Mouse (Mus musculus): Measurements from ENCODE around the gene Ikbke. TPM values are rescaled to one million over a fixed set of nuclear protein-coding genes. Genes with fewer than 3 reads are reported as not detected.

Gene Ikbke
- total and polyA plus RNA-seq, 2 experiments = 15.6 to 20.7 TPM

GRCm38 (mm10) chr1:131224848-131225471 lies 54.4 kb downstream of the Ikbke start:
- H3K36me3 ChIP-seq (ENCODE audit: control insufficient read depth, insufficient read depth, low read length) = no peaks in the 10 kb centered on the region

GRCm38 (mm10) chr1:131223345-131223744 lies 56.1 kb downstream of the Ikbke start:
- no peaks in the 10 kb centered on the region; the same call in 1 of the 2 replicates for H3K4me1 ChIP-seq (ENCODE audit: control insufficient read depth, insufficient read depth, low read length)
- no peak overlapping the region for H3K27ac ChIP-seq (replicated peaks; ENCODE audit: insufficient read depth, low read depth, low read length)
- H3K4me3 ChIP-seq (ENCODE audit: insufficient read depth, low read depth, low read length) = no peak overlapping the region
- H3K79me2 ChIP-seq (ENCODE audit: control insufficient read depth, insufficient read depth, low read length) = peaks cover 22% of the 10 kb centered on the region
- 84% methylated on average over 2 of the region's 2 CpGs for WGBS
- no peaks in the 10 kb centered on the region for H3K27me3 ChIP-seq (ENCODE audit: control insufficient read depth, insufficient read depth, low read length)
- H3K9ac ChIP-seq (ENCODE audit: low read depth, low read length) = no peak overlapping the region
- TF ChIP-seq CTCF (IDR thresholded peaks at IDR 0.05; ENCODE audit: low read depth, low read length) (no peak), POLR2A (IDR thresholded peaks at IDR 0.05; ENCODE audit: extremely low read depth, insufficient read depth, low read length) (no peak)
- no peaks in the 10 kb centered on the region for H3K36me3 ChIP-seq (ENCODE audit: control insufficient read depth, insufficient read depth, low read length)
- DNase-seq (ENCODE audit: extremely low read depth, low read depth, low spot score) = no peak

More at GRCm38 (mm10) chr1:131224848-131225471, 54.4 kb downstream of the Ikbke start:
- Histone ChIP-seq H3K27ac (replicated peaks; ENCODE audit: insufficient read depth, low read depth, low read length) (no peak overlapping the region), H3K9ac (ENCODE audit: low read depth, low read length) (no peak overlapping the region), H3K79me2 (ENCODE audit: control insufficient read depth, insufficient read depth, low read length) (peaks cover 24% of the 10 kb centered on the region), H3K27me3 (ENCODE audit: control insufficient read depth, insufficient read depth, low read length) (no peaks in the 10 kb centered on the region), H3K4me1 (ENCODE audit: control insufficient read depth, insufficient read depth, low read length) (no peaks in the 10 kb centered on the region; the same call in 1 of the 2 replicates), H3K4me3 (ENCODE audit: insufficient read depth, low read depth, low read length) (no peak overlapping the region)
- WGBS = 89% methylated on average over 12 of the region's 12 CpGs
- TF ChIP-seq CTCF (IDR thresholded peaks at IDR 0.05; ENCODE audit: low read depth, low read length) (no peak), POLR2A (IDR thresholded peaks at IDR 0.05; ENCODE audit: extremely low read depth, insufficient read depth, low read length) (no peak)
- DNase-seq (ENCODE audit: extremely low read depth, low read depth, low spot score) = no peak

GRCm38 (mm10) chr1:131221822-131222590 lies 57.4 kb downstream of the Ikbke start:
- no peak for TF ChIP-seq POLR2A (IDR thresholded peaks at IDR 0.05; ENCODE audit: extremely low read depth, insufficient read depth, low read length)
- TF ChIP-seq CTCF (IDR thresholded peaks at IDR 0.05; ENCODE audit: low read depth, low read length) = no peak

DNA sequence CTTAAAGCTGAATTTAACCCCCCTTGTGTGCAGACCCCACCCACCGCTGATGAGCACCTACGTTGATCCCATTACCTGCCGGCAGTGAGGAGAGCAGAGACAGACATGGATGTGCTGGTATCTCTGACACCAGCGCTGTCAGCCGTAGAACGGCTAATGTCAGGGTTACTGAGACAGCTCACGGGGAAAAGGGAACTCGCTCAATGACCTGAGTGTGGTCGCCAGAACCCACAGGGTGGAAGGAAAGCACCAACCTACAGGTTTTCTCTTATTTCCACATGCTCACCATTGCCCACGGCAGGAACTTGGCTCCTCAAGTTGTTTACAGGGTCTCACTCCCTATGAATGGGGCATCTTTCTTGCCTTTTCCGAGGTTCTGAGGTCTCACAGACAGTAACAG lies 60.5 kb downstream of the Ikbke start:
- TF ChIP-seq CTCF (IDR thresholded peaks at IDR 0.05; ENCODE audit: low read depth, low read length) (no peak), POLR2A (IDR thresholded peaks at IDR 0.05; ENCODE audit: extremely low read depth, insufficient read depth, low read length) (no peak)
- H3K36me3 ChIP-seq (ENCODE audit: control insufficient read depth, insufficient read depth, low read length) = no peaks in the 10 kb centered on the region
- no peak overlapping the region for H3K27ac ChIP-seq (replicated peaks; ENCODE audit: insufficient read depth, low read depth, low read length)
- peaks cover 4% of the 10 kb centered on the region; the same call in 1 of the 2 replicates for H3K4me1 ChIP-seq (ENCODE audit: control insufficient read depth, insufficient read depth, low read length)
- H3K9ac ChIP-seq (ENCODE audit: low read depth, low read length) = no peak overlapping the region
- no peak overlapping the region for H3K4me3 ChIP-seq (ENCODE audit: insufficient read depth, low read depth, low read length)
- WGBS = 86% methylated on average over 11 of the region's 11 CpGs
- H3K27me3 ChIP-seq (ENCODE audit: control insufficient read depth, insufficient read depth, low read length) = no peaks in the 10 kb centered on the region
- H3K79me2 ChIP-seq (ENCODE audit: control insufficient read depth, insufficient read depth, low read length) = peaks cover 11% of the 10 kb centered on the region; the same call in 1 of the 2 replicates
- no peak for DNase-seq (ENCODE audit: extremely low read depth, low read depth, low spot score)

More at GRCm38 (mm10) chr1:131221822-131222590, 57.4 kb downstream of the Ikbke start:
- Histone ChIP-seq H3K27ac (replicated peaks; ENCODE audit: insufficient read depth, low read depth, low read length) (no peak overlapping the region), H3K4me3 (ENCODE audit: insufficient read depth, low read depth, low read length) (no peak overlapping the region), H3K36me3 (ENCODE audit: control insufficient read depth, insufficient read depth, low read length) (no peaks in the 10 kb centered on the region), H3K9ac (ENCODE audit: low read depth, low read length) (no peak overlapping the region), H3K4me1 (ENCODE audit: control insufficient read depth, insufficient read depth, low read length) (no peaks in the 10 kb centered on the region), H3K79me2 (ENCODE audit: control insufficient read depth, insufficient read depth, low read length) (peaks cover 16% of the 10 kb centered on the region), H3K27me3 (ENCODE audit: control insufficient read depth, insufficient read depth, low read length) (no peaks in the 10 kb centered on the region)
- 91% methylated on average over 13 of the region's 13 CpGs for WGBS
- no peak for DNase-seq (ENCODE audit: extremely low read depth, low read depth, low spot score)

- Histone ChIP-seq H3K27ac (replicated peaks; ENCODE audit: insufficient read depth, low read depth, low read length) (no peak overlapping the region), H3K79me2 (ENCODE audit: control insufficient read depth, insufficient read depth, low read length) (no peaks in the 10 kb centered on the region), H3K4me3 (ENCODE audit: insufficient read depth, low read depth, low read length) (no peak overlapping the region), H3K27me3 (ENCODE audit: control insufficient read depth, insufficient read depth, low read length) (no peaks in the 10 kb centered on the region), H3K4me1 (ENCODE audit: control insufficient read depth, insufficient read depth, low read length) (peaks cover 4% of the 10 kb centered on the region; the same call in 1 of the 2 replicates), H3K9ac (ENCODE audit: low read depth, low read length) (no peak overlapping the region), H3K36me3 (ENCODE audit: control insufficient read depth, insufficient read depth, low read length) (no peaks in the 10 kb centered on the region)
- no peak for TF ChIP-seq POLR2A (IDR thresholded peaks at IDR 0.05; ENCODE audit: extremely low read depth, insufficient read depth, low read length)
- no peak for TF ChIP-seq CTCF (IDR thresholded peaks at IDR 0.05; ENCODE audit: low read depth, low read length)
- DNase-seq (ENCODE audit: extremely low read depth, low read depth, low spot score) = no peak
- WGBS = 93% methylated on average over 6 of the region's 6 CpGs
Observed at GRCm38 (mm10) chr1:131213361-131213760, 66.0 kb downstream of the Ikbke start.
